Mouse (Mus musculus): ENCODE results near the gene H2-Q2. TPM values are rescaled to one million over a fixed set of nuclear protein-coding genes. Genes with fewer than 3 reads are reported as not detected.
"Not testable (repeated sequence)": the region's sequence is repeated elsewhere in the genome, so short reads cannot be mapped to it uniquely, and the experiment has no call there.

The H2-Q2 gene
- polyA plus RNA-seq, 1 experiment from 2014 or later = 0.60 TPM

DNA sequence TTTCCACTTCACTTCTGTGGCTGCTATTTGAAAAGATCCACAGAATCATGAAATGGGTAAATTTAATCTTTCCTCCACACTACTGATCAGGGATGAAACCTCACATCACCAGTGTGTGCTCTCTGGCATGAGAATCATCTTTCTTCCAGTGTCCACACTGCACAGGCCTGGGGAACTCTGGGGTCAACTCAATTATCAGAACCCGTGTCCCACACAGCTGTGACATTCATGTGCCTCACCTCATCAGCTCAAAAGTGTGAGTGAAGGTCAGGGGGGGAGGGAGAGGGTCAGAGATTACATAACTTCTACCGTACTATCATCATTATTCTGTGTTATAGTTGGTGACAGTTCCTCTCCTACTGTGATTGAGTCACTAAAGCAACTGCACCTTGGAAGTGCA lies 50.6 kb downstream of the H2-Q2 start:
- H3K27ac ChIP-seq (replicated peaks); H3K36me3 ChIP-seq; H3K27me3 ChIP-seq; H3K4me2 ChIP-seq; H3K4me1 ChIP-seq (replicated peaks); H3K4me3 ChIP-seq; H3K9ac ChIP-seq; H3K9me3 ChIP-seq; ATAC-seq (ENCODE audit: low read depth): not testable (repeated sequence)
- 82% methylated on average over 2 of the region's 2 CpGs for WGBS

GRCm38 (mm10) chr17:35393864-35394800 lies 52.1 kb downstream of the H2-Q2 start:
- H3K9ac ChIP-seq; H3K27me3 ChIP-seq; H3K9me3 ChIP-seq; H3K4me1 ChIP-seq (replicated peaks); H3K36me3 ChIP-seq; H3K27ac ChIP-seq (replicated peaks): not testable (repeated sequence)
- Histone ChIP-seq H3K4me2 (peak overlapping the region; percentile 52), H3K4me3 (peak overlapping the region; percentile 28)
- ATAC-seq (ENCODE audit: low read depth) = peak; percentile 80
- 1% methylated on average over 51 of the region's 75 CpGs for WGBS

Other genes with a start within 250 kb of the H2-Q2 start
- gene Ly6g5c, start 234.0 kb upstream of the H2-Q2 start, polyA plus RNA-seq (2015; fragmentation: Nextera tagmentation; extraction: Ambion mirVana) = not detected in 2 replicates
- 1.4 and 1.7 TPM in 2 replicates for gene Ly6g5b, start 226.8 kb upstream of the H2-Q2 start, polyA plus RNA-seq (2015; fragmentation: Nextera tagmentation; extraction: Ambion mirVana)
- 20.9 and 25.5 TPM in 2 replicates for gene Gpank1, start 220.8 kb upstream of the H2-Q2 start, polyA plus RNA-seq (2015; fragmentation: Nextera tagmentation; extraction: Ambion mirVana)
- 333 and 339 TPM in 2 replicates for gene Csnk2b, start 220.2 kb upstream of the H2-Q2 start, polyA plus RNA-seq (2015; fragmentation: Nextera tagmentation; extraction: Ambion mirVana)
- 8.9 and 10.6 TPM in 2 replicates for gene D17H6S53E, start 215.9 kb upstream of the H2-Q2 start, polyA plus RNA-seq (2015; fragmentation: Nextera tagmentation; extraction: Ambion mirVana)
- gene Apom, start 210.2 kb upstream of the H2-Q2 start, polyA plus RNA-seq (2015; fragmentation: Nextera tagmentation; extraction: Ambion mirVana) = 0.61 and 0.77 TPM in 2 replicates
- gene Bag6, start 207.1 kb upstream of the H2-Q2 start, polyA plus RNA-seq (2015; fragmentation: Nextera tagmentation; extraction: Ambion mirVana) = 67.1 and 75.0 TPM in 2 replicates
- gene Prrc2a, start 177.3 kb upstream of the H2-Q2 start, polyA plus RNA-seq (2015; fragmentation: Nextera tagmentation; extraction: Ambion mirVana) = 178 and 185 TPM in 2 replicates
- 11.4 and 12.7 TPM in 2 replicates for gene Aif1, start 166.2 kb upstream of the H2-Q2 start, polyA plus RNA-seq (2015; fragmentation: Nextera tagmentation; extraction: Ambion mirVana)
- 7.8 and 8.9 TPM in 2 replicates for gene Lst1, start 153.8 kb upstream of the H2-Q2 start, polyA plus RNA-seq (2015; fragmentation: Nextera tagmentation; extraction: Ambion mirVana)
- gene Ltb, start 147.8 kb upstream of the H2-Q2 start, polyA plus RNA-seq (2015; fragmentation: Nextera tagmentation; extraction: Ambion mirVana) = 0.22 and 0.58 TPM in 2 replicates
- gene Tnf, start 140.2 kb upstream of the H2-Q2 start, polyA plus RNA-seq (2015; fragmentation: Nextera tagmentation; extraction: Ambion mirVana) = 0.13 TPM in 1 of 2 replicates, not detected in the other
- 0.42 TPM in 1 of 2 replicates, not detected in the other for gene Lta, start 136.9 kb upstream of the H2-Q2 start, polyA plus RNA-seq (2015; fragmentation: Nextera tagmentation; extraction: Ambion mirVana)
- gene Gm16181, start 121.4 kb upstream of the H2-Q2 start, polyA plus RNA-seq (2015; fragmentation: Nextera tagmentation; extraction: Ambion mirVana) = 0.56 TPM in 1 of 2 replicates, not detected in the other
- 58.9 and 66.1 TPM in 2 replicates for gene Atp6v1g2, start 108.6 kb upstream of the H2-Q2 start, polyA plus RNA-seq (2015; fragmentation: Nextera tagmentation; extraction: Ambion mirVana)
- gene Nfkbil1, start 106.5 kb upstream of the H2-Q2 start, polyA plus RNA-seq (2015; fragmentation: Nextera tagmentation; extraction: Ambion mirVana) = 9.5 and 10.8 TPM in 2 replicates
- gene Ddx39b, start 100.5 kb upstream of the H2-Q2 start, polyA plus RNA-seq (2015; fragmentation: Nextera tagmentation; extraction: Ambion mirVana) = 385 and 402 TPM in 2 replicates
- 70.5 and 79.1 TPM in 2 replicates for gene H2-D1, start 79.5 kb upstream of the H2-Q2 start, polyA plus RNA-seq (2015; fragmentation: Nextera tagmentation; extraction: Ambion mirVana)
- gene H2-Q1, start 21.8 kb upstream of the H2-Q2 start, polyA plus RNA-seq (2015; fragmentation: Nextera tagmentation; extraction: Ambion mirVana) = 0.22 TPM in 1 of 2 replicates, not detected in the other
- 1.0 and 1.4 TPM in 2 replicates for gene H2-Q4, start 37.4 kb downstream of the H2-Q2 start, polyA plus RNA-seq (2015; fragmentation: Nextera tagmentation; extraction: Ambion mirVana)
- 0.37 and 0.42 TPM in 2 replicates for gene H2-Q6, start 82.6 kb downstream of the H2-Q2 start, polyA plus RNA-seq (2015; fragmentation: Nextera tagmentation; extraction: Ambion mirVana)
- gene H2-Q7, start 96.9 kb downstream of the H2-Q2 start, polyA plus RNA-seq (2015; fragmentation: Nextera tagmentation; extraction: Ambion mirVana) = 3.4 and 4.0 TPM in 2 replicates
- gene H2-Q10, start 127.8 kb downstream of the H2-Q2 start, polyA plus RNA-seq (2015; fragmentation: Nextera tagmentation; extraction: Ambion mirVana) = not detected in 2 replicates
- not detected in 2 replicates for gene Pou5f1, start 163.8 kb downstream of the H2-Q2 start, polyA plus RNA-seq (2015; fragmentation: Nextera tagmentation; extraction: Ambion mirVana)
- gene Tcf19, start 174.6 kb downstream of the H2-Q2 start, polyA plus RNA-seq (2015; fragmentation: Nextera tagmentation; extraction: Ambion mirVana) = 14.4 and 15.6 TPM in 2 replicates
- gene Cchcr1, start 174.9 kb downstream of the H2-Q2 start, polyA plus RNA-seq (2015; fragmentation: Nextera tagmentation; extraction: Ambion mirVana) = 6.4 and 7.4 TPM in 2 replicates
- 0.47 and 0.99 TPM in 2 replicates for gene Psors1c2, start 191.0 kb downstream of the H2-Q2 start, polyA plus RNA-seq (2015; fragmentation: Nextera tagmentation; extraction: Ambion mirVana)
- gene Cdsn, start 209.9 kb downstream of the H2-Q2 start, polyA plus RNA-seq (2015; fragmentation: Nextera tagmentation; extraction: Ambion mirVana) = not detected in 2 replicates
- not detected in 2 replicates for gene 2300002M23Rik, start 225.2 kb downstream of the H2-Q2 start, polyA plus RNA-seq (2015; fragmentation: Nextera tagmentation; extraction: Ambion mirVana)